Mouse (Mus musculus) small intestine, adult 2 months (tissue): Measurements from ENCODE around the gene Sec14l5. TPM values are rescaled to one million over a fixed set of nuclear protein-coding genes. Genes with fewer than 3 reads are reported as not detected.

Experiments
- H3K27ac ChIP-seq: fragments of 200-500 bp; 2 replicates; pipeline ENCODE4 v1.5.1; 2012; ENCODE audit warnings: low read depth, low read length, control low read depth, inconsistent platforms; ENCODE audit not compliant: insufficient read depth
- H3K27me3 ChIP-seq: fragments of 200-500 bp; 2 replicates; pipeline ENCODE4 v1.6.1; 2012; ENCODE audit warnings: mild to moderate bottlenecking, moderate library complexity, low read length, inconsistent platforms; ENCODE audit not compliant: control insufficient read depth, insufficient read depth
- H3K36me3 ChIP-seq: fragments of 200-500 bp; 2 replicates; pipeline ENCODE4 v1.6.1; 2012; ENCODE audit warnings: mild to moderate bottlenecking, low read length, control low read depth, inconsistent platforms; ENCODE audit not compliant: control insufficient read depth, insufficient read depth
- H3K4me1 ChIP-seq: fragments of 200-500 bp; 2 replicates; pipeline ENCODE4 v1.6.1; 2012; ENCODE audit warnings: low read length, inconsistent platforms, mixed read lengths; ENCODE audit not compliant: control insufficient read depth, insufficient read depth, insufficient read length
- H3K4me3 ChIP-seq: fragments of 200-500 bp; 2 replicates; pipeline ENCODE4 v1.5.1; 2012; ENCODE audit warnings: low read depth, mild to moderate bottlenecking, control low read depth, inconsistent platforms, low read length, moderate library complexity
- CTCF ChIP-seq: fragments of 200-500 bp; IDR thresholded peaks from 2 replicates; pipeline ENCODE4 v1.5.1; 2012; ENCODE audit warnings: low read depth, mild to moderate bottlenecking, control low read depth, inconsistent platforms, low read length, moderate library complexity, mixed read lengths; ENCODE audit not compliant: insufficient replicate concordance, insufficient read length; ENCODE audit errors: extremely low read depth
- POLR2A ChIP-seq: fragments of 200-500 bp; IDR thresholded peaks from 2 replicates; pipeline ENCODE4 v1.6.1; 2012; ENCODE audit warnings: low read depth, mild to moderate bottlenecking, control low read depth, inconsistent platforms, low read length, moderate library complexity
- WGBS: fragments of 180-500 bp; shearing (Covaris S2); methylation state at CpG from one replicate; pipeline ENCODE4 v1.1.7; 2018; 5-methylcytosine and 5-hydroxymethylcytosine counted together
- polyA plus RNA-seq: library from polyadenylated mRNA; depleted of rRNA; stranded (reverse); fragments of >200 nt; gene quantifications from 2 replicates; pipeline ENCODE4 v1.2.3, GENCODE M21; 2012

The Sec14l5 gene
- polyA plus RNA-seq, 1 experiment = not detected

GRCm38 (mm10) chr16:5135551-5136261 is 11.2 kb upstream of the Sec14l5 start:
- Histone ChIP-seq H3K36me3 (no peaks in the 10 kb centered on the region), H3K4me3 (no peak overlapping the region), H3K4me1 (peaks cover 31% of the 10 kb centered on the region), H3K27me3 (peaks cover 11% of the 10 kb centered on the region), H3K27ac (peak overlapping the region; percentile 54)
- TF ChIP-seq CTCF (no peak), POLR2A (no peak)
- 55% methylated on average over 8 of the region's 8 CpGs for WGBS

- Histone ChIP-seq H3K36me3 (no peaks in the 10 kb centered on the region), H3K27ac (0 out of 2 replicates have a peak overlapping the region, but pooled peaks have one; percentile 2), H3K4me3 (no peak overlapping the region), H3K4me1 (peaks cover 31% of the 10 kb centered on the region), H3K27me3 (peaks cover 5% of the 10 kb centered on the region)
- 5% methylated on average over 4 of the region's 4 CpGs for WGBS
- no peak for TF ChIP-seq CTCF
These were observed 10.4 kb upstream of the Sec14l5 start for GRCm38 (mm10) chr16:5136505-5136904.

- 77% methylated on average over 12 of the region's 12 CpGs for WGBS
- Histone ChIP-seq H3K4me3 (no peak overlapping the region), H3K4me1 (peaks cover 28% of the 10 kb centered on the region), H3K27ac (no peak overlapping the region), H3K27me3 (peaks cover 4% of the 10 kb centered on the region), H3K36me3 (no peaks in the 10 kb centered on the region)
- TF ChIP-seq CTCF (no peak), POLR2A (no peak)
These were observed 9.8 kb upstream of the Sec14l5 start for GRCm38 (mm10) chr16:5137006-5137540.

- H3K4me1 ChIP-seq = peaks cover 16% of the 10 kb centered on the region
- 81% methylated on average over 4 of the region's 4 CpGs for WGBS
- no peaks in the 10 kb centered on the region for H3K27me3 ChIP-seq
- TF ChIP-seq CTCF (no peak), POLR2A (no peak)
- H3K36me3 ChIP-seq = no peaks in the 10 kb centered on the region
- no peak overlapping the region for H3K4me3 ChIP-seq
- H3K27ac ChIP-seq = no peak overlapping the region
These were observed 7.2 kb upstream of the Sec14l5 start for GRCm38 (mm10) chr16:5139741-5140140.

- Histone ChIP-seq H3K36me3 (no peaks in the 10 kb centered on the region), H3K4me1 (peaks cover 2% of the 10 kb centered on the region), H3K27ac (no peak overlapping the region), H3K4me3 (no peak overlapping the region), H3K27me3 (no peaks in the 10 kb centered on the region)
- 1% methylated on average over 7 of the region's 7 CpGs for WGBS
- TF ChIP-seq POLR2A (no peak), CTCF (no peak)
These were observed 1.3 kb upstream of the Sec14l5 start for GRCm38 (mm10) chr16:5145570-5145969.

- peak overlapping the region; percentile 61 for H3K4me3 ChIP-seq
- no peak overlapping the region for H3K27ac ChIP-seq
- H3K36me3 ChIP-seq = no peaks in the 10 kb centered on the region
- H3K27me3 ChIP-seq = no peaks in the 10 kb centered on the region
- no peak for TF ChIP-seq CTCF
- no peak for TF ChIP-seq POLR2A
- WGBS = 2% methylated on average over 26 of the region's 26 CpGs
- peaks cover 2% of the 10 kb centered on the region for H3K4me1 ChIP-seq
These were observed 407 bp upstream of the Sec14l5 start for GRCm38 (mm10) chr16:5146367-5147036.

GRCm38 (mm10) chr16:5150544-5150943 is 3.6 kb downstream of the Sec14l5 start:
- 78% methylated on average over 10 of the region's 10 CpGs for WGBS

More at GRCm38 (mm10) chr16:5150544-5150943, 3.6 kb downstream of the Sec14l5 start:
- H3K4me3 ChIP-seq = no peak overlapping the region
- no peak overlapping the region for H3K27ac ChIP-seq
- H3K36me3 ChIP-seq = no peaks in the 10 kb centered on the region
- no peaks in the 10 kb centered on the region for H3K27me3 ChIP-seq
- H3K4me1 ChIP-seq = peaks cover 2% of the 10 kb centered on the region
- TF ChIP-seq CTCF (no peak), POLR2A (no peak)
